Mouse (Mus musculus) cerebellum, postnatal 25 days (tissue): ENCODE results near the gene Krt7.

Experiments used
- DNase-seq, 2 experiments: peaks; one replicate each; pipeline ENCODE4 v3.0.0; 2021; ENCODE audit warnings: mixed read lengths in 2 of 2

The Krt7 gene

DNA sequence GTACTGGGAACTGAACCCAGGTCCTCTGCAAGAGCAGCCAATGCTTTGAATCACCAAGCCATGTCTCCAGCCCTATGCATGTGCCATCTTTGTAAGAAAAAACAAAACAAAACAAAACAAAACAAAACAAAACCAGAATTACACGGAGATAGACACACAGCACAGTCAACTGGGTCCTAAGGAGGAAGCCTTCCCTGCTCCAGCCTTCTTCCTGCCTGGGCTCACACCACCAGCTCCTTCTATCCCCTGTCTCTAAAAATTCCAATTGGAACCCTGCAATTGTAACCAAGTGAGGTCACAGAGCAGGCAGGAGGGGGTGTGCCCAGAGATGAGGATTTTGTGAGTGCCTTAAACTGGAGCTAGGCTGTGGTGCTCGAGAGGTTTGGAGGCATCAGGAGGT, 36.6 kb downstream of the Krt7 start, which contains the start of gene Krt88:
Gene Krt88 (plus strand): TSS at position 301 of the 400 bp plus-strand sequence.
- DNase-seq, result no peak

DNA sequence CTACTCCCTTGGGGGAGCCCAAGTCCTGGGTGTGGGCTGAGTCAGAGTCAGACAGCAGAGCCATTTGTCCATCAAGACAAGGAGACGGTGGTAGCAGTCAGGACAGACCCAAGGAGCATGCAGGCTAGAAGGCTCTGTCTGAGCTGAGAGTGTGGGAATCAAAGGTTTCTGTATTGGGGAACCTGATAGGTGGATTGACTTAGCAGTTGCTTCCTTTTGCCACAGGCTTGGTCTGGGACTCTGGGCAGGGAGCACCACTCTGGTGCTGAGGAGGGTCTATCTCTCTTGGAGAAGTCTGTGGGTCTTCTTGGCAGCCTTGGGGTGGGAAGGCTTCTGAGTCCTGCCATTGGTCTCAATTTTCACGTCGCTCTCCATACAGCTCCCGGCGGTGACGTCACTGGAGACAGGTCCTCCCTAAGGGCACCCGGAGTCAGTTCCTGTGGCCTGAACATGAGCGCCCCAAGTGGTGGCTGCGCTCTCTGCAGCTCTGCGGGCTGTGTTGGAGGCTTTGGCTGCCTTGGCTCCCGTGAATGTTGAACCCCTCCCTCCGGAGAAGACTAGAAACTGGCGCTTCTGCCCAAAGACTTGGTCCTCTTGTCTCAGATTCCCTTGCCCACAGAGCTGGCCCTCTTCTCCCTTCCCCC, 42.4 kb downstream of the Krt7 start:
- DNase-seq, result peak; percentile 89 to 94

DNA sequence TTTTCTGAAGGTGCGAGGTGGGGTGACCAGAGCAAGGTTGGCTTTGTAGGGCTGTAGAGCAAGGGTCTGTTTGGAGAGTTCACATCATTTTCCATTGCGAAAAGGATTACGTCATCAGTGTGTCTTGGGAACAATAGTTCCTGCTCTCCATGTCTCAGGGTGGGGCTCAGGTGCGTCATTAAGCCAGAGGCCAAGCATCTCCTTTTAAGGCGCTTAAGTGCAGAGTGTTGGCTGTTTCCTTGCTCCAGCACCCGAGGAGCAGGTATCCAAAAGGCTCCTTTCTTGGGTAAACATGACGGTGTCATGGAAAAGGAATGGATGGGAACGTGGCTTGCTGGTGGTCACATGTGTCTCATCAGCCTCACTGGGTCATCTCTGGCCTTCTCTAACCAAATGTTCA, 43.9 kb downstream of the Krt7 start:
- DNase-seq, result no peak

DNA sequence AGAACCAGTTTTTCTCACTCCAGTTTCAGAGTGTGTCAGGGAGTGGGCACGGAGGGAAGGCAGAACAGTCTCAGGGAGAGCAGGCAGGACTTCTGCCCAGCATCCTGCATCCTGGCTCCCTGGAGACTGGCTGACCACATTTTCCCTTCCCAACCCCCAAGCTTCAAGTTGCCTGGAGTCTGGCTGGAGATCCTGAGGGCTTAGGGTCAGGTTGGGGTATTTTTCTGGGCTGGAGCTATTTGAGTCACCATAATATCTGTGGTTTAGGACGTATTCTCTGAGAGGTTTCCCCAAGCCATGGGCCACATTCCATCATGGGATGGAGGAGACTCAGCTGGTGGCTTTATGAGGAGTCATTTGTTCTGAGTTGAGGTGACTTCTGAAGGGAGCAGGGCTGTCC, 44.4 kb downstream of the Krt7 start:
- DNase-seq, result no peak

DNA sequence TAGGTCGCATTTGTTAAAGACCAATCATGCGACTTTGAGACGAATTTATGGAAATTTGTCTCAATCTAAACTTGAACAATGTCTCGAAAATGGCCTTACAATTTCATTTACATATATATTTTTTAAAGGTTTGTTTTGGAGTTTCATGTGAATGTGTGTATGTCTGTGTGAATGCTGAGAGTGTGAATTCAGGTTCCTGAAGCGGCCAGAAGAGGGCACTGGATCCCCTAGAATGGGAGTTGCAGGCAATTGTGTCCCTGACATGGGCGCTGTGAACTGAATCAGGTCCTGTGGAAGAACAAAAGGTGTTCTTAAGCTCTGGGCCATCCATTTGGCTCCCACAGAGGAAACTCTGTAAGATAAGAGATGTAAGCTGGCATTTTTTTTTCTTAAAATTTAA, 45.0 kb downstream of the Krt7 start:
- no peak for DNase-seq

DNA sequence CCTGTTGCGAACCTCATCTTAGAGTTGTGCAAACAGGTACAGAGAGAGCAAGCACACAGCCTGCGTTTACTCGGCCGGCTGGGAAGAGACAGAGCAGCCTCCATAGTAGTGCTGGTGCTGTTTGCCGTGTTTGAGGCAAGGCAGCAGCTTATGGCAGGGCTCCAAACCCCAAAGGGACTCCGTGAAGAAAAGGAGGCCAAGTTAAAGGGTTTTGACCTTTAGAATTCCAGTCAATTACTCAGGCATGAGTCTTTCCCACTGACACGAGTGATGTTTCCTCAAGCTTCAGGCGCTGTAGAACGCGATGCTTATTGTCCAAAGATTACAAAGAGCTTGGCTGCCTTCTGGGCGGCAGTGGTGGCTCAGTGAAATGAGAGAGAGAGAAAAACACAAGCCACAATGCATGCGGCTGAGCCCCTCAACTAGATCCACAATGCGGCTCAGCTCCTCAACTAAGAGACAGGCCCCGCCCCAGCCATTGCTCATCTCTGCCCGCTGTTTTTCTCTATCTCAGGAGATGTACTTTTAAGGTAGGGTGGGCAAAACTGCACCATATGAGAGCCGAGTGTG, 47.6 kb downstream of the Krt7 start:
- peak; percentile 14 to 43 for DNase-seq

DNA sequence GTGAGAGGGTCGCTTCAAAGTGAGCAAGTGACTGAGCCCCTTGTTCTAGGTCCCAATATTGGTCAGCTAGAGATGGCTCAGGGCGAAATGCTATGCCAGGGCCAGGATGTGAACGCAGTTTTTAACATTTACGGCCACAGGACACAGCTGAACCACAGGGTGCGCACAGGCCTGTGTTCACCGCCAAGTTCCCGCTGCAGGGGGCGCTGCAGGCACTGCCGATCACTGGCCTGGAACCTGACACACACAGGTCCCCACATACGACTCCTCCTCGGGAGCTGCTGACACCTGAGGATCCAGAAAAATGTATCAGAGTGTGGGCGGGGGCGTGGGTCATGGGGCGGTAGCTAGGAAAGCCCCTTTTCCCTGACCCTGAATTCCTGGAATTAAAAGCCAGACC, 48.4 kb downstream of the Krt7 start:
- DNase-seq, result peak in 1 of 2 experiments; percentile 25

DNA sequence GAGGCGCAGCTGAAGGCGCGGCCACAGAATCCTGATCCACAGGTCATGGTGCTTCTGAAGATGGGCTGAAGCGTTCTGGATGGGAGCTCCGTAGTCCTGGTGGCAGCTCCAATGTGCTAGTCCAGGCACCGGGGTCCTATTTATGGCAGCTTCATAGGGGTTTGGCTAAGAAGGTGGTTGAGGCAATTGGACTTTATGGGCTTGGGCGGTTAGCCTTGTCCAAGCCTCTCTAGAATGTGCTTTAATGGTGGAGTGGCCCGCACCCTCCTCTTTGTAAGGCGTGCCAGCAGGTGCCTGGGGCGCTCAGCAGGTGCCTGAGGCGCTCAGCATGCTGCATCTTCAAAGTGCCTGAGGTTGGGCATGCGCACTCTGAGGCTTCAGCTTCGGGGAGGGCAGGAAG, 52.8 kb downstream of the Krt7 start, which contains the start of gene Krt81:
Gene Krt81 (minus strand): TSS at position 101 of the 400 bp plus-strand sequence.
- DNase-seq, result no peak

DNA sequence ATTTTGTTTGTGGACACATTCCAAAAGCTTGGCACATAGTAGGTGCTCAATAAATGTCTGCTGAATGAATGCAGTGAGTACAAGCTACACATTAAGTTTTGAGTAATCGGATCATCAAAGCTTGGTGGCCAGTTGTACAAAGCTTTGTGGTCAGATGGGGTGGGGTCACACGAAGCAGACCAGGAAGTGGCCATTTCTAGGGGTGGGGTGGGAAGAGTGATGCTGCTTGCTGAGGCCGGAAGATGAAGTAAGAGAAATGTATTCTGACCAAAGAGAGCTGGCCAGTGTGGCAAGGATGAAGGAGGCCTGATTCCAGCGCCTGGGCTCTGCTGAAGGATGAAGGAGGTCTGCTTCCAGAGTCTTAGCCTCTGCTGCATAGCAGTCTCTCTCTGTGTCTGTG, 58.2 kb downstream of the Krt7 start:
- DNase-seq, result no peak

DNA sequence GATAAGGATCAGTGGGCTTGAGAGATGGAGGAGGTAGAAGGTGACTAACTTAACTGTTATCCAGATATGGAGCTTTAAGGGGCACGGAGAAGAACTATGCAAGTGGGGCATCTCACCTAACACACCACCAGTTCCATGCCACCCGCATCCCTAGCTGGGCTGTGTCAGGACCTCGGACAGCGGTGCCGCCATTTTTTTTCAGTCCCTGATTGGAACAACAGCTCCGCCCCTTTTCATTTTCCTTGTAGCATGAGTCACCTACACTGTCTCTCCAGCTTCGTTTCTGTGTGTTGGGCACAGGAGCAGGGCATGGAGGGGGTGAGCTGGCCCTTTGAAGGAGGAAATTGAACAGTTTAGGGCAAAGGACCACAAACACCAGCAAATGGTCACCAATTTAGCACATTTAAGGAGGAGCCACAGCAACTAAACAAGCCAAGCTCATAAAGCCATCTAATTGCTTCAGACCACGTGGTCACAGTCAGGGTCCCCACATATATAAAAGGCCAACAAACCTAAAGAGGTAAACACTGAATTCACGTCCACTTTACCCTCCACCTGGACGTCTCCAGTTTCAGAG, 62.2 kb downstream of the Krt7 start, which contains the start of gene Krt86:
Gene Krt86 (plus strand): TSS at position 527 of the 577 bp plus-strand sequence.
- DNase-seq, result no peak

DNA sequence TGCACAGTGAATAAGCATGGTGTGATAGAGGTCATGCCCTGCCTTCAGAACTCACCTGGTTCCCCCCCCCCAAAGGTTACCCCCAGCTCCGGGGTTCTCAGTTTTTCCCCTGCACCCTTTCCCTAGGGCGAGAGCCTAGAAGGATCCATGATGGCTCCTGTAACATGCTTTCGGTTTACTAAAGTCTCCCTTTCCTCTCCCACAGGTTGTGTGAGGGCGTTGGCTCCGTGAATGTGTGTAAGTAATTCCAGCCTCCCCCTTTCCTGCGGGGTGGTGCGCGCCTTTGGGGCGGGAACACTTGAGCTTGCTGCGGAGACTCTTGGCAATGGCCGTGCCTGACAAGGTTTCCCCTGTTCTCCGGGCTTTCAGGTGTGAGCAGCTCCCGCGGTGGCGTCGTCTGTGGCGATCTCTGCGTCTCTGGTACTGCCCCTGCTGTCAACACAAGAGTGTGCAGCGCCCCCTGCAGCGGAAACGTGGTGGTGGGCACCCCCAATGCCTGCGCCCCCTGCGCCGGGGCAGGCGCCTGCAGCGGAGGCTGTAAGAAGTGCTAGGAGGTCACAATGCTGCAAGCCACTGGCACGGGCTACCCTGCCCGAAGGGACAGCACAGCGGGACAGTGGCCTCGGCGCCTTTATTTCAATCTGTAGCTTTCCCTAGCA, 68.3 kb downstream of the Krt7 start:
- DNase-seq, result peak; percentile 54 to 73

DNA sequence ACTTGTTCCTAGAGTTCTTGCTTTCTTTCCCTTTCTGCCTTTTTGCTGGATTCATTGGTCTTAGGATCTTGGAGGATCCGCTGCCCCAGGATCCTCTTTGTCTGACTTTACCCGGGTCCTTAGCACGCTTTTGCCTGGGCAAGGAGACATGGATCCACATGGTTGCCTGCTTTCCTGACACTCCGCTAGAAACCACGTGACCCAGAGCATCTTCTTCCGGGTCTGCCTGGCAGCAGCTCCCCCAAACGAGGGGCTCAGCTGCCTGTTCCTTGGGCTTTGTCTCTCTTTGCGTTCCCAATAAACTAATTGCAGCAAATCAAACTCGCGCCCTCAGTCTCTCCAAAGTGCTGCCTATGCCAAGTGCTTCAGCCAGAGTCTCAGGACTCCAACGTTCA, 68.8 kb downstream of the Krt7 start:
- no peak for DNase-seq
